Mouse (Mus musculus): ENCODE results near the gene Ankdd1b. TPM values are rescaled to one million over a fixed set of nuclear protein-coding genes. Genes with fewer than 3 reads are reported as not detected.

Ankdd1b gene
- polyA plus RNA-seq, 1 experiment from 2014 or later: 0.11 TPM

- Histone ChIP-seq H3K9ac (ENCODE audit: low read length) (no peak overlapping the region), H3K4me3 (ENCODE audit: low read depth, low read length) (no peak overlapping the region)
These were observed 35.3 kb upstream of the Ankdd1b start for GRCm38 (mm10) chr13:96506313-96506712.

DNA sequence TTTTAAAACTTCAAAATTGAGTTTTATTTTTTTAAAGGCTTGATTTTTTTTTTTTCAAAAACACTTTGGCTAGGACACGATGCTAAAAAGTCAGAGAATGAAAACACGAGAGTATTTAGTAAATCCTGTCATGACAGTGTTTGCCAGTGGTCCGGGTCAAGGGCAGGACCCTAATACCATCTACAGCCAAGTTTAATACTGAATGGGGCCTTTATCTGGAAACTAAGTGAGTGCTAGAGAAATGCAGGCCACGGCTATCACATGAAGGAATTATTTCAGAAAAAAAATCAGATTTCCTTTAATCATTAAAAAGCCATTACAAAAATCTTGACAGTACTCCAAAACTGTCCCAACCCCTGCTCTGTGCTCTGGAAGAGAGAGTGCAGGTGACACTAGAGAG lies 34.7 kb upstream of the Ankdd1b start:
- no peaks in the 10 kb centered on the region for H3K4me1 ChIP-seq (ENCODE audit: control insufficient read depth, insufficient read depth, low read length)
- H3K9ac ChIP-seq (ENCODE audit: low read length): no peak overlapping the region
- ATAC-seq (ENCODE audit: insufficient number of reproducible peaks, low FRiP score, low TSS enrichment, low read depth) (no peak), DNase-seq (ENCODE audit: low spot score) (no peak)
- H3K36me3 ChIP-seq (ENCODE audit: control insufficient read depth, insufficient read depth, low read length): no peaks in the 10 kb centered on the region
- no peaks in the 10 kb centered on the region for H3K9me3 ChIP-seq (ENCODE audit: control insufficient read depth, low read length)
- H3K4me3 ChIP-seq (ENCODE audit: low read depth, low read length): no peak overlapping the region
- H3K4me2 ChIP-seq (ENCODE audit: low read depth, severe bottlenecking): no peak overlapping the region
- H3K27ac ChIP-seq (replicated peaks; ENCODE audit: low read depth, low read length): no peak overlapping the region
- no peaks in the 10 kb centered on the region for H3K27me3 ChIP-seq (ENCODE audit: control insufficient read depth, insufficient read depth, low read length)
- 83% methylated on average over 4 of the region's 4 CpGs for WGBS

More at GRCm38 (mm10) chr13:96506313-96506712, 35.3 kb upstream of the Ankdd1b start:
- ATAC-seq (ENCODE audit: insufficient number of reproducible peaks, low FRiP score, low TSS enrichment, low read depth) (no peak), DNase-seq (ENCODE audit: low spot score) (no peak)
- Histone ChIP-seq H3K4me1 (ENCODE audit: control insufficient read depth, insufficient read depth, low read length) (no peaks in the 10 kb centered on the region), H3K27ac (replicated peaks; ENCODE audit: low read depth, low read length) (no peak overlapping the region), H3K36me3 (ENCODE audit: control insufficient read depth, insufficient read depth, low read length) (no peaks in the 10 kb centered on the region), H3K4me2 (ENCODE audit: low read depth, severe bottlenecking) (no peak overlapping the region), H3K9me3 (ENCODE audit: control insufficient read depth, low read length) (no peaks in the 10 kb centered on the region), H3K27me3 (ENCODE audit: control insufficient read depth, insufficient read depth, low read length) (no peaks in the 10 kb centered on the region)
- WGBS: 61% methylated on average over 6 of the region's 6 CpGs

DNA sequence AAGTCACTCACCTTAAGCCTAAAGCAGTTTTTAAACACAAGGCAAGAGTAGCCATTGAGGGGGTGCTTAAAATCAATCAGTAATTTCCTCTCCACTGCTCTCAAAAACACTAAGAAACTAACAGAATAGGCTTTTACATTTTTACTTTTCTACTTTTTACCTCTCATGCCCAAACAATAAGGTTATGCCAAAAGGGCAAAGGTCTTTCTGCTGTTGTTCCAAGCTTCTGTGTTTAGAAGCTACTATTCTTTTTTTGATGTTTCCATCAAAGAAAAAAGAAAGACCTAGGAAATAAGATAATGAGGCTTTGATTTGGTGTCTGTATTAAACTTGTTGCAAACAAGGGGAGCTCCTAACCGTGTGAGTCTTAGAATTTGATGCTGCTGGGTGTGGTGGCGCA lies 28.9 kb upstream of the Ankdd1b start:
- ATAC-seq (ENCODE audit: insufficient number of reproducible peaks, low FRiP score, low TSS enrichment, low read depth): no peak
- H3K27me3 ChIP-seq (ENCODE audit: control insufficient read depth, insufficient read depth, low read length): no peaks in the 10 kb centered on the region
- 90% methylated on average over 2 of the region's 2 CpGs for WGBS

DNA sequence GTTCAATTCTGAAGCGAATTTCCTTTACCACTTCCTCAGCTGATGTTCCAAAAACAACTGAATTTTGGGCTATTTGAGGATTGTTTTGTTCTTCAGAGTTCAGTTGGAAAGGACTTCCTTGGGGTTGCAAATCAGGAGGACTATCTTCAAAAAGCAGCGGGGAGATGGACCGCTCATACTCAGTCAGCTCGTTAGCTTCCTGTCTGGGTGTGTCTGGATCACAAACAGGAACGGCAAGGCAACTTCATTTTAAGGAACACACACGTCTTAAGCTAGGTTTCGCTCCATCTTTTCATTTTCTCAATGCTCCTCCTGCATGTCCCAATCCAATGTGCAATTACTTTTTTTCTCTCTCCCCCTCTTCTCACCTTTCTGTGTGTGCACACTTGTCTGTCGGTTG lies 25.6 kb upstream of the Ankdd1b start:
- DNase-seq (ENCODE audit: low spot score): no peak
- no peaks in the 10 kb centered on the region for H3K27me3 ChIP-seq (ENCODE audit: control insufficient read depth, insufficient read depth, low read length)
- no peaks in the 10 kb centered on the region for H3K9me3 ChIP-seq (ENCODE audit: control insufficient read depth, low read length)
- H3K27ac ChIP-seq (replicated peaks; ENCODE audit: low read depth, low read length): no peak overlapping the region
- no peaks in the 10 kb centered on the region for H3K36me3 ChIP-seq (ENCODE audit: control insufficient read depth, insufficient read depth, low read length)
- ATAC-seq (ENCODE audit: insufficient number of reproducible peaks, low FRiP score, low TSS enrichment, low read depth): no peak
- H3K4me2 ChIP-seq (ENCODE audit: low read depth, severe bottlenecking): no peak overlapping the region
- WGBS: 89% methylated on average over 8 of the region's 8 CpGs
- H3K4me1 ChIP-seq (ENCODE audit: control insufficient read depth, insufficient read depth, low read length): no peaks in the 10 kb centered on the region
- H3K4me3 ChIP-seq (ENCODE audit: low read depth, low read length): no peak overlapping the region
- no peak overlapping the region for H3K9ac ChIP-seq (ENCODE audit: low read length)

More for the DNA sequence above, 28.9 kb upstream of the Ankdd1b start:
- H3K9ac ChIP-seq (ENCODE audit: low read length): no peak overlapping the region
- no peaks in the 10 kb centered on the region for H3K36me3 ChIP-seq (ENCODE audit: control insufficient read depth, insufficient read depth, low read length)
- H3K4me1 ChIP-seq (ENCODE audit: control insufficient read depth, insufficient read depth, low read length): no peaks in the 10 kb centered on the region
- no peak overlapping the region for H3K4me3 ChIP-seq (ENCODE audit: low read depth, low read length)
- H3K4me2 ChIP-seq (ENCODE audit: low read depth, severe bottlenecking): no peak overlapping the region
- H3K9me3 ChIP-seq (ENCODE audit: control insufficient read depth, low read length): no peaks in the 10 kb centered on the region
- no peak for DNase-seq (ENCODE audit: low spot score)
- no peak overlapping the region for H3K27ac ChIP-seq (replicated peaks; ENCODE audit: low read depth, low read length)

DNA sequence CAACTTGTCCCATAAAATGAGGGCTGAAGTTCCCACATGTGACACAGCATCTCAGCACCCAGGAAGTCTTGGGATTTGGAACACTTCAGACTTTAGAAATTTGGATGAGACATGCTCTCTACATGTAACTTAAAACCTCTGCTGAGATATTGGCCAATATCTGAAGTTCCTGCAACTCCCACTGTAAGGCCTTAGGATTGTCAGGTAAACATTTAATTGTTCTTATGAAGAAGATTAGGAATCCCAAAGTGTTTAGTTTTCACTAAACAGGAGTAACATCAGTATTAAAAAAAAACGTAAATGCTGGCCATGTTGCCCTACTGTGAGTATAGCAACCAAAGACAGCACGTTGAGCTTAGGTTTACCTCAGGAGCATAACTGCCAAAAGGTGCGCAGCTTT lies 19.4 kb upstream of the Ankdd1b start, which contains the start of gene Gm17622:
Gene Gm17622 (plus strand): TSS at position 301 of the 400 bp plus-strand sequence.
- no peaks in the 10 kb centered on the region for H3K4me1 ChIP-seq (ENCODE audit: control insufficient read depth, insufficient read depth, low read length)
- ATAC-seq (ENCODE audit: insufficient number of reproducible peaks, low FRiP score, low TSS enrichment, low read depth) (no peak), DNase-seq (ENCODE audit: low spot score) (no peak)
- WGBS: 96% methylated on average over 3 of the region's 3 CpGs
- no peak within 1 kb of the TSS for H3K9ac ChIP-seq (ENCODE audit: low read length)
- H3K27me3 ChIP-seq (ENCODE audit: control insufficient read depth, insufficient read depth, low read length): no peaks in the 10 kb centered on the region
- H3K4me2 ChIP-seq (ENCODE audit: low read depth, severe bottlenecking): no peak within 1 kb of the TSS
- H3K4me3 ChIP-seq (ENCODE audit: low read depth, low read length): no peak within 1 kb of the TSS
- no peaks in the 10 kb centered on the region for H3K9me3 ChIP-seq (ENCODE audit: control insufficient read depth, low read length)
- H3K36me3 ChIP-seq (ENCODE audit: control insufficient read depth, insufficient read depth, low read length): no peaks in the 10 kb centered on the region
- H3K27ac ChIP-seq (replicated peaks; ENCODE audit: low read depth, low read length): no peak within 1 kb of the TSS

GRCm38 (mm10) chr13:96487968-96488367 lies 17.0 kb upstream of the Ankdd1b start:
- ATAC-seq (ENCODE audit: insufficient number of reproducible peaks, low FRiP score, low TSS enrichment, low read depth) (no peak), DNase-seq (ENCODE audit: low spot score) (no peak)
- 91% methylated on average over 6 of the region's 6 CpGs for WGBS
- no peaks in the 10 kb centered on the region; the same call in 1 of the 2 replicates for H3K36me3 ChIP-seq (ENCODE audit: control insufficient read depth, insufficient read depth, low read length)
- H3K4me1 ChIP-seq (ENCODE audit: control insufficient read depth, insufficient read depth, low read length): no peaks in the 10 kb centered on the region
- H3K27me3 ChIP-seq (ENCODE audit: control insufficient read depth, insufficient read depth, low read length): no peaks in the 10 kb centered on the region
- H3K27ac ChIP-seq (replicated peaks; ENCODE audit: low read depth, low read length): no peak overlapping the region
- no peak overlapping the region for H3K4me2 ChIP-seq (ENCODE audit: low read depth, severe bottlenecking)
- H3K9me3 ChIP-seq (ENCODE audit: control insufficient read depth, low read length): no peaks in the 10 kb centered on the region
- no peak overlapping the region for H3K4me3 ChIP-seq (ENCODE audit: low read depth, low read length)
- H3K9ac ChIP-seq (ENCODE audit: low read length): no peak overlapping the region

- Histone ChIP-seq H3K27ac (replicated peaks; ENCODE audit: low read depth, low read length) (no peak overlapping the region), H3K27me3 (ENCODE audit: control insufficient read depth, insufficient read depth, low read length) (no peaks in the 10 kb centered on the region), H3K9ac (ENCODE audit: low read length) (no peak overlapping the region), H3K4me2 (ENCODE audit: low read depth, severe bottlenecking) (no peak overlapping the region), H3K4me3 (ENCODE audit: low read depth, low read length) (no peak overlapping the region), H3K9me3 (ENCODE audit: control insufficient read depth, low read length) (no peaks in the 10 kb centered on the region), H3K36me3 (ENCODE audit: control insufficient read depth, insufficient read depth, low read length) (no peaks in the 10 kb centered on the region; the same call in 1 of the 2 replicates), H3K4me1 (ENCODE audit: control insufficient read depth, insufficient read depth, low read length) (no peaks in the 10 kb centered on the region)
- no peak for ATAC-seq (ENCODE audit: insufficient number of reproducible peaks, low FRiP score, low TSS enrichment, low read depth)
- 91% methylated on average over 6 of the region's 6 CpGs for WGBS
- DNase-seq (ENCODE audit: low spot score): no peak
These were observed 16.2 kb upstream of the Ankdd1b start for GRCm38 (mm10) chr13:96487230-96487629.

DNA sequence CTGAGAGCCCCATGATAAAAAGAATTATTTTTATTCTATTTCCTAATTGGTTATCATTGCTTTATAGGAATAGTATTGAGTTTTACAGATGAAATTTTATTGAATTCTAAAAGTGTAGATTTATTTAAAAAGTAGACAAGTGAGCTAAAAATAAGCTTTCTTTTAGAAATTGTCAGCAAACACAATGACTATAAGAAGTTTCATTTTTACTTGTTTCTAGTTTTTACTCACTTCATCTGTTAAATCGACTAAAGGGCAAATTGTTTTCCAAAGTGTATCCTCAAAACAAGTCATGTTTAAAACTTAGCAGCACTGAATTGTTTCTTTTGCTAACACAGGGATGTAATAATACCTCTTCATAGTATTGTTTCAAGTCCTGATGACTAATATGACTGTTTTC lies 8.0 kb upstream of the Ankdd1b start:
- no peak for ATAC-seq (ENCODE audit: insufficient number of reproducible peaks, low FRiP score, low TSS enrichment, low read depth)
- WGBS: 95% methylated on average over 1 of the region's 1 CpGs
- H3K36me3 ChIP-seq (ENCODE audit: control insufficient read depth, insufficient read depth, low read length): no peaks in the 10 kb centered on the region; the same call in 1 of the 2 replicates

DNA sequence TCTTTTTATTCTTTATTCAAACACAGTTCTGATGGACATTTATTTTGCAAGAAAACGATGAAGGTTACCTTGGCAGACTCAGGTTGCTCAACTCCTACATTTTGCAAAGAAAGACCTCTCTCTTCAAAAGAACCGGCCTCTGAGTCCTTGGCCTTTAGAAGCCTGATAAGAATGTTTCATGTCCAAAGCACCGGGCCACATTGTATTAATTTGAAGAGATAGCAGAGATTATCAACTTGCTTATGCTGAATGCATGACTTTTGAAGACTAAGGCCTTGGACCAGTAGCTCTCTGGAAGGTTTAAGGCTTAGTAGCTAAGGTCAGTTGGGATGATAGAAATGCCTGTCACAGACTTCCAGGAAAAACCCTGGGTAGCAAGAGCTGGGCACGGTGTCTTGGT lies 6.2 kb upstream of the Ankdd1b start:
- no peaks in the 10 kb centered on the region for H3K27me3 ChIP-seq (ENCODE audit: control insufficient read depth, insufficient read depth, low read length)
- DNase-seq (ENCODE audit: low spot score) (no peak), ATAC-seq (ENCODE audit: insufficient number of reproducible peaks, low FRiP score, low TSS enrichment, low read depth) (no peak)
- H3K36me3 ChIP-seq (ENCODE audit: control insufficient read depth, insufficient read depth, low read length): no peaks in the 10 kb centered on the region; the same call in 1 of the 2 replicates
- H3K4me3 ChIP-seq (ENCODE audit: low read depth, low read length): no peak overlapping the region
- H3K4me2 ChIP-seq (ENCODE audit: low read depth, severe bottlenecking): no peak overlapping the region
- H3K4me1 ChIP-seq (ENCODE audit: control insufficient read depth, insufficient read depth, low read length): no peaks in the 10 kb centered on the region
- WGBS: 91% methylated on average over 4 of the region's 4 CpGs
- H3K9ac ChIP-seq (ENCODE audit: low read length): no peak overlapping the region
- H3K9me3 ChIP-seq (ENCODE audit: control insufficient read depth, low read length): no peaks in the 10 kb centered on the region
- H3K27ac ChIP-seq (replicated peaks; ENCODE audit: low read depth, low read length): no peak overlapping the region

More for the DNA sequence above, 8.0 kb upstream of the Ankdd1b start:
- H3K4me3 ChIP-seq (ENCODE audit: low read depth, low read length): no peak overlapping the region
- DNase-seq (ENCODE audit: low spot score): no peak
- no peak overlapping the region for H3K9ac ChIP-seq (ENCODE audit: low read length)
- H3K27ac ChIP-seq (replicated peaks; ENCODE audit: low read depth, low read length): no peak overlapping the region
- H3K4me2 ChIP-seq (ENCODE audit: low read depth, severe bottlenecking): no peak overlapping the region
- H3K27me3 ChIP-seq (ENCODE audit: control insufficient read depth, insufficient read depth, low read length): no peaks in the 10 kb centered on the region
- no peaks in the 10 kb centered on the region for H3K4me1 ChIP-seq (ENCODE audit: control insufficient read depth, insufficient read depth, low read length)
- H3K9me3 ChIP-seq (ENCODE audit: control insufficient read depth, low read length): no peaks in the 10 kb centered on the region
